Mouse (Mus musculus) liver, adult 2 months (tissue): ENCODE data around the gene Prkce. TPM values are rescaled to one million over a fixed set of nuclear protein-coding genes. Genes with fewer than 3 reads are reported as not detected.
A peak's percentile ranks its signal among the peaks of the same experiment; 100 is the strongest.

Source experiments
- DNase-seq: peaks from one replicate; pipeline ENCODE4 v3.0.0-alpha.2; 2011; ENCODE audit warnings: low read depth, low spot score; ENCODE audit errors: extremely low read depth
- H3K27ac ChIP-seq: fragments of 200-500 bp; replicated peaks from 2 replicates; pipeline ENCODE4 v1.5.1; 2012; ENCODE audit warnings: low read depth, mild to moderate bottlenecking, control low read depth, inconsistent platforms, low read length; ENCODE audit not compliant: insufficient read depth
- H3K27me3 ChIP-seq: fragments of 200-500 bp; 2 replicates; pipeline ENCODE4 v1.6.1; 2012; ENCODE audit warnings: mild to moderate bottlenecking, moderate library complexity, low read length, inconsistent platforms; ENCODE audit not compliant: control insufficient read depth, insufficient read depth
- H3K36me3 ChIP-seq: fragments of 200-500 bp; 2 replicates; pipeline ENCODE4 v1.6.1; 2012; ENCODE audit warnings: low read length, inconsistent platforms; ENCODE audit not compliant: control insufficient read depth, insufficient read depth
- H3K4me1 ChIP-seq: fragments of 200-500 bp; 2 replicates; pipeline ENCODE4 v1.6.1; 2011; ENCODE audit warnings: low read length; ENCODE audit not compliant: control insufficient read depth, insufficient read depth
- H3K4me3 ChIP-seq: fragments of 200-500 bp; 2 replicates; pipeline ENCODE4 v1.5.1; 2011; ENCODE audit warnings: low read depth, mild to moderate bottlenecking, control low read depth, low read length, moderate library complexity; ENCODE audit not compliant: insufficient read depth
- H3K79me2 ChIP-seq: fragments of 200-500 bp; 2 replicates; pipeline ENCODE4 v1.6.1; 2012; ENCODE audit warnings: inconsistent platforms, mild to moderate bottlenecking, low read length, moderate library complexity; ENCODE audit not compliant: control insufficient read depth, insufficient read depth
- H3K9ac ChIP-seq: fragments of 200-500 bp; 2 replicates; pipeline ENCODE4 v1.6.1; 2012; ENCODE audit warnings: low read depth, mild to moderate bottlenecking, control low read depth, inconsistent platforms, low read length
- CTCF ChIP-seq: fragments of 200-500 bp; IDR thresholded peaks from 2 replicates; pipeline ENCODE4 v1.5.1; 2011; ENCODE audit warnings: low read depth, low read length, control low read depth
- POLR2A ChIP-seq: fragments of 200-500 bp; IDR thresholded peaks from 2 replicates; pipeline ENCODE4 v1.6.1; 2011; ENCODE audit warnings: low read length, control low read depth; ENCODE audit not compliant: insufficient read depth; ENCODE audit errors: extremely low read depth
- WGBS: fragments of 180-500 bp; shearing (Covaris S2); methylation state at CpG from one replicate; pipeline ENCODE4 v1.1.7; 2018; 5-methylcytosine and 5-hydroxymethylcytosine counted together
- polyA plus RNA-seq: library from polyadenylated mRNA; depleted of rRNA; stranded (reverse); fragments of >200 nt; gene quantifications from 2 replicates; pipeline ENCODE4 v1.2.3, GENCODE M21; 2012; rRNA removed
- total RNA-seq: library from RNA; depleted of rRNA; stranded (reverse); fragments of >200 nt; gene quantifications from 2 replicates; pipeline ENCODE4 v1.2.3, GENCODE M21; 2014; rRNA removed

Prkce gene
- total RNA-seq (6.4 and 7.2 TPM in 2 replicates), polyA plus RNA-seq (1.7 and 2.0 TPM in 2 replicates)

DNA sequence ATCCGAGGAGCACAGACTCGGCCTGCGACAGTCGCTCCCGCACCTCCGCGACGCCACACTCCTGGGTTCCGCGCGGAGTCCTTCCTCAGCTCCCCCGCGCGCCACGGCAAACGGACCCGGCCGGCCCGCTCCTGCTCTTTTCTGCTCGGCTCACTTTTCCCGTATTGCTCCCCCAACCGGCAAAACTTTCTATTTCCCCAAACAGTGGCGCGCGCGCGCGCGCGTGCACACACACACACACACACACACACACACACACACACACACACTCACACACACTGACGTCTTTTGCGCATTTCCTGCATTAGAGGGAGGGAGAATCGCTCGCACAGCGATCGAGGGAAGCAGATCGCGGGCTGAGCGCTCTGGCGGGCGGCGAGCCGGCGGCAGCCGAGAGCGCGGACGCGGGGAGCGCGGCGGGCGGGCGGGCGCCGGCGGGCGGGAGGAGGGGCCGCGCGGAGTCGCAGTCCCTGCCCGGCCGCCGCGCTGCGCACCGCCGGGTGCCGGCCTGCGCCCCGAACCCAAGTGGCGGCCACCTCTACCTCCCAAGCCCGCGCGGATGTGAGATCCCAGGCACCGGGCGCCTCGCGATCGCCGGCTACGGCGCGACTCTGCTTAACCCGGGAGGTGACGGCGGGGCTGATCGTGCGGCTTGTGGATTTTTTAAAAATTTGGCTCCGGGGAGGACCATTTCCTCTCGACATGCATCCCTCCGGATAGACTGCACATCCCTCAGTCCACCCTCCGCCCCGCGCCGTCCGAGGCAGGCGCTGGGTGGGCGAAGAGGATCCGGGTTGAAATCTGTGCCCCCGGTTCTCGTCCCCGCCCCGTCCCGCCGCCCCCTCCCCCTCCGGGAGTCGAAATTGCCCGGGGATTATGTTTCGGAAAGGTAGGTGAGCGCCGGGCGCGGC, at the start of gene Prkce:
Gene Prkce (plus strand): TSS at position 466 of the 911 bp plus-strand sequence.
- H3K9ac ChIP-seq, result peak within 1 kb of the TSS; percentile 94
- peak; percentile 26 for TF ChIP-seq CTCF
- TF ChIP-seq POLR2A, result 0 out of 2 replicates have a peak, but pooled peaks have one; percentile 58
- H3K4me1 ChIP-seq, result peaks cover 8% of the 10 kb centered on the region; the same call in 1 of the 2 replicates
- peak within 1 kb of the TSS; percentile 99 for H3K27ac ChIP-seq
- H3K4me3 ChIP-seq, result peak within 1 kb of the TSS; percentile 80
- no peaks in the 10 kb centered on the region for H3K27me3 ChIP-seq
- no peaks in the 10 kb centered on the region; the same call in 1 of the 2 replicates for H3K36me3 ChIP-seq
- peak; percentile 76 for DNase-seq
- 3% methylated on average over 113 of the region's 115 CpGs for WGBS
- H3K79me2 ChIP-seq, result peaks cover 23% of the 10 kb centered on the region

DNA sequence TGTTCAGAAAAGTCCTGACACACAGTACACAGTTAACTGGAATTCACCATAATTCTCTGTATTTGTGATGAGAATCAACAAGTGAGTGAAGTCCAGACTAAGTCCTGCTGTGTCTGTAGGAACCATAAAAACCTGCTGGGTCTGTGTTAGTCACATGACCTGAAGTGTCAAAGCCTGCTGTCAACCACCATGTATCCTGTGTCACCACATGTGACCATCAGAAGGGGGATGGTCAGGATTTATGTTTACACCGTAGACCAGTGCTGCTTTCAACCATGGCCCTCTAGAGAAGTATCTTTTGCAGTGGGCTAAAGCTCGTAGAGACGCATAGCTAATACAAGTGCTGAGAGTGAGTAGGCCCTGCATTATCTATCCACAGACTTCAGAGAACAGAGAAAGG, 44.4 kb upstream of the Prkce start:
- peaks cover 41% of the 10 kb centered on the region for H3K36me3 ChIP-seq
- TF ChIP-seq CTCF, result no peak
- 95% methylated on average over 3 of the region's 3 CpGs for WGBS
- H3K79me2 ChIP-seq, result no peaks in the 10 kb centered on the region
- H3K9ac ChIP-seq, result no peak overlapping the region
- H3K27ac ChIP-seq, result no peak overlapping the region
- no peaks in the 10 kb centered on the region for H3K4me1 ChIP-seq
- H3K4me3 ChIP-seq, result no peak overlapping the region
- H3K27me3 ChIP-seq, result no peaks in the 10 kb centered on the region
- no peak for DNase-seq

DNA sequence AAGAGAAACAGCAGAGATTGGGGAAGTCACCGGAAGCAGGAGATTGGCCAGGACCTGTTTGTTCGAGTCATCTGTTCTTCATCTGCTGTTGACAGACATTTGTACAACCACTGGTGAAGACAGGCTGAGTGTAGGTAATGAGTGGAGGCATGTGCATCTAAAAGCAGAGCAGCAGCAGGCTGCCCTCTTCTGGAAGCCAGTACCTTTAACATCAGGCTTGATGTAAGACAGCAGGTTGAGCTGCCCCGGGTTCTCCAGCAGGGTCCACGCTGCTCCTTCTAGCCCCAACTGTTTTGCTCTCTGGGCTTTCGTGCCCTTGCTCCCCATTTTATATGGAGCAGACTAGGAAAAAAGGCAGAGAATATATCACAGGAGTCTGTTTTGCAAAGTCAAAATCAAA, 41.7 kb upstream of the Prkce start:
- no peak overlapping the region for H3K9ac ChIP-seq
- no peak for DNase-seq
- H3K27ac ChIP-seq, result no peak overlapping the region
- H3K4me1 ChIP-seq, result no peaks in the 10 kb centered on the region
- H3K27me3 ChIP-seq, result no peaks in the 10 kb centered on the region
- H3K79me2 ChIP-seq, result no peaks in the 10 kb centered on the region
- H3K4me3 ChIP-seq, result no peak overlapping the region
- peaks cover 43% of the 10 kb centered on the region for H3K36me3 ChIP-seq
- TF ChIP-seq POLR2A (no peak), CTCF (no peak)
- WGBS, result 90% methylated on average over 5 of the region's 5 CpGs

DNA sequence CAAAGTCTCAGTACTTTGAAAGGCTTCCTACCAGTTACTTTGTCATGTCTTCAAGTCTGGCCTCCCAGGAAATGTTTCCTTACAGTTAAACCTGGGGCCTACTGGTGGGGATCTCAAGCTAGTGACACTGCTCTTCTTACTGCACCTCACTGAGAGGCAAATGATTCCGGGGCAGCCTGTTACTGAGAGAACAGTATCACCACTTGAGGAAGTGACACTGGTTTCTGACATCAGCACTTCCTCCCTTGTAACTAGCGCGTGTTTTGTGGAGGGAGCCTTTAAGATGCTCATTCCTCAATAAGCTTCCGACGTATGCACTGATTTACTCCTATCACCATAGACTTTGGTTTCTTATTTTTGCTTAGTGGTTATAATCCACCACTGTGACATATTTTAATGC, 39.4 kb upstream of the Prkce start:
- TF ChIP-seq CTCF (no peak), POLR2A (no peak)
- no peaks in the 10 kb centered on the region for H3K79me2 ChIP-seq
- H3K27me3 ChIP-seq, result no peaks in the 10 kb centered on the region
- peaks cover 43% of the 10 kb centered on the region for H3K36me3 ChIP-seq
- no peaks in the 10 kb centered on the region for H3K4me1 ChIP-seq
- no peak overlapping the region for H3K27ac ChIP-seq
- no peak for DNase-seq
- no peak overlapping the region for H3K4me3 ChIP-seq
- WGBS, result 76% methylated on average over 5 of the region's 5 CpGs
- H3K9ac ChIP-seq, result no peak overlapping the region

DNA sequence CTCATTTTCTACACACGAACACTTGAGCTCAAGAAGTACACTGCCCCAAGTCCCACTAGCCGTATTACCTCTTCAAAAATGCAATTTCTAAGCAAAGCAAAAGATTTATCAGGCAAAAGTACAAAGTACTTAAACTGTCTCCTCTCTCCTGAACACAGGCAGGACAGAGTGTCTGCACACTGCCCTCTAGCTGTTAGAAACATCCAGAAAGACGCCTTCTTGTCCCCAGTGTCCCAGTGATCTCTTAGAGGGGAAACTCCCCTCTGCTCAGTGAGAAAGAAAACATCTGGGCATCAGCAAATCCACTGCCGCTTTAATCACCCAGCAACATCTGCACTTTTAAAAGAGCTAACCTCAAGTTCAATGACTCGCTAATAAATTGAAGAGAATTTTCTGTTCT, 35.1 kb upstream of the Prkce start:
- Histone ChIP-seq H3K9ac (no peak overlapping the region), H3K27me3 (no peaks in the 10 kb centered on the region), H3K4me3 (no peak overlapping the region), H3K4me1 (no peaks in the 10 kb centered on the region), H3K36me3 (peaks cover 43% of the 10 kb centered on the region), H3K79me2 (no peaks in the 10 kb centered on the region; the same call in 1 of the 2 replicates), H3K27ac (no peak overlapping the region)
- DNase-seq, result peak; percentile 37
- TF ChIP-seq CTCF (peak; percentile 11; the same call in 1 of the 2 replicates), POLR2A (no peak)
- 84% methylated on average over 5 of the region's 5 CpGs for WGBS

DNA sequence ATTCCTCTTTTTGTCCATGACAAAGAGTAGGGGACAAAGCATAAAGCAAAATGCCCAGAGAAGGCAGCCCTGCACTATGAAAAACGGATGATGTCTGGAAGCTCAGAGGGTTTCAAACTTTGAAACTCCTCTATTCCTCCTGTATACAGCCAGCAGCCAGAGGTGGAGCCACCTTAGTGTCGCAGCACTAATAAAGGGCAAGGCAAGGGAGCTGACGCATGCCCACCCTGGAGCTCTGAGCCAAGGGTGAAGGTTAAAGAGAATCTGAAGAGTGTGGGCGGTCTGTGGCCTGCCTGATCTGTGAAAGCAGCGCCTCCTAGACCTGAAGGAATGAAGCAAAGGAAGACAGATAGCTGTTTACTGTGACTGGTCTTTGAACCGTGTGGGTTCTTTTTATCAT, 33.1 kb upstream of the Prkce start:
- H3K36me3 ChIP-seq, result peaks cover 44% of the 10 kb centered on the region
- 93% methylated on average over 6 of the region's 6 CpGs for WGBS
- no peak for DNase-seq

More for the DNA sequence above, 33.1 kb upstream of the Prkce start:
- no peaks in the 10 kb centered on the region; the same call in 1 of the 2 replicates for H3K79me2 ChIP-seq
- no peaks in the 10 kb centered on the region for H3K27me3 ChIP-seq
- no peak overlapping the region for H3K27ac ChIP-seq
- no peak overlapping the region for H3K4me3 ChIP-seq
- TF ChIP-seq CTCF (no peak), POLR2A (no peak)
- no peaks in the 10 kb centered on the region for H3K4me1 ChIP-seq
- no peak overlapping the region for H3K9ac ChIP-seq
